Mouse (Mus musculus) mature B cell (primary cell): ENCODE data around the gene Fto.

ENCODE experiments used
- in situ Hi-C: fragments of 300-500 bp; cut with MboI; formaldehyde crosslinking; loops from 2 replicates; pipeline ENCODE4 v1.14.3; 2019

Fto gene

GRCm38 (mm10) chr8:91357493-91358014 lies 44.2 kb downstream of the Fto start:
- in situ Hi-C loops = no loop called here

GRCm38 (mm10) chr8:91358016-91358415 lies 44.7 kb downstream of the Fto start:
- in situ Hi-C loops = no loop called here

GRCm38 (mm10) chr8:91359511-91359910 lies 46.2 kb downstream of the Fto start:
- in situ Hi-C loops = no loop called here

GRCm38 (mm10) chr8:91360644-91361357 lies 47.5 kb downstream of the Fto start:
- in situ Hi-C loops = no loop called here

GRCm38 (mm10) chr8:91363272-91363860 lies 50.0 kb downstream of the Fto start:
- in situ Hi-C loops = no loop called here

GRCm38 (mm10) chr8:91364216-91364615 lies 50.9 kb downstream of the Fto start:
- in situ Hi-C loops = no loop called here

GRCm38 (mm10) chr8:91365804-91366203 lies 52.5 kb downstream of the Fto start:
- in situ Hi-C loops = no loop called here

- in situ Hi-C loops = no loop called here
Measured at GRCm38 (mm10) chr8:91370899-91371298, 57.6 kb downstream of the Fto start.

- in situ Hi-C loops = no loop called here
Measured at GRCm38 (mm10) chr8:91371995-91372394, 58.7 kb downstream of the Fto start.

GRCm38 (mm10) chr8:91372780-91373577 lies 59.7 kb downstream of the Fto start:
- in situ Hi-C loops = no loop called here

GRCm38 (mm10) chr8:91375054-91375938 lies 62.0 kb downstream of the Fto start:
- in situ Hi-C loops = no loop called here

GRCm38 (mm10) chr8:91376785-91377184 lies 63.5 kb downstream of the Fto start:
- in situ Hi-C loops = no loop called here

GRCm38 (mm10) chr8:91377275-91377674 lies 64.0 kb downstream of the Fto start:
- in situ Hi-C loops = no loop called here

- in situ Hi-C loops = no loop called here
Measured at GRCm38 (mm10) chr8:91378846-91379499, 65.6 kb downstream of the Fto start.

GRCm38 (mm10) chr8:91380796-91381542 lies 67.6 kb downstream of the Fto start:
- in situ Hi-C loops = no loop called here

GRCm38 (mm10) chr8:91381543-91382106 lies 68.3 kb downstream of the Fto start:
- in situ Hi-C loops = no loop called here

- in situ Hi-C loops = no loop called here
Measured at GRCm38 (mm10) chr8:91383210-91383609, 69.9 kb downstream of the Fto start.

GRCm38 (mm10) chr8:91383811-91384210 lies 70.5 kb downstream of the Fto start:
- in situ Hi-C loops = no loop called here

- in situ Hi-C loops = no loop called here
Measured at GRCm38 (mm10) chr8:91384389-91384788, 71.1 kb downstream of the Fto start.

GRCm38 (mm10) chr8:91385808-91386207 lies 72.5 kb downstream of the Fto start:
- in situ Hi-C loops = no loop called here
